Mouse (Mus musculus): ENCODE results near the gene Apom.

Gene Apom

DNA sequence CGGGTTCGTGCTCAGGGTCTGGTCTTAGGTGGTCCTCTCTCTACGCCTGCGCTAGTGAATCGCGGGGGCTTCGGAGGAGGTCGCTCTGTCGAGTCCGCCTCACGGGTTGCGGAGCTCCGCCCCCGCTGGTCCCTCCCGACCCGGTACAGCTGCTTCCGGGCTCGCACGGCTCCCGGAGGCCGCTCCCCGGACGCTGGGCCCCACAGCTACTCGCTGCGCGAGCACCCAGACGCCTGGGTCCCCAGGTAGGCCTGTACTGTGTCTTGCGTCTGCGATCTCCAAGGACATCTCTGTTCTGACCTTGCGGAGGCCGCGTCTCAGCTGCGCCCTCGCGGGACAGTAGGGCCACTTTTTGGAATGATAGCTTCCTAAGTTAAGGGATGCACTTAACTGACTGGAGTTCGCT lies 5.6 kb downstream of the Apom start, which contains the start of gene D17H6S53E:
D17H6S53E (plus strand) TSS at position 168 of the 406 bp plus-strand sequence.
- peak; percentile 73 for DNase-seq

DNA sequence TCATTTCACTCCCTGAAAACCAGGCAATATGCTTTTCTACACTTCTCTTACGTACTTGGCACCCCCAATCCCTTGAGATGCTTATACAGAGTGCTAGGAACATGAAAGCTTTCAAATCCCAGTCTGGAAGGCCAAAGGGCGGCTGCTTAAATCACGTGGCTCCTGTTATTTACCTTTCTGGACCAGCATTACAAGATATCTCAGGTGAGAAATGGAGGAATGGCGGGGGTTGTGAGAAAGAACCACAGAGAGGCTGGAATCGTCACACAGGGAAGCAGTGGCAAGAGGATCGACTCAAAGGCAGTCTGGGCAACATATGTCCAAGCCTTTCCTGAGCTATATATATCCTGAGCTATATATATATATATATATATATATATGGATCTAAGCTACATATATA lies 6.3 kb downstream of the Apom start:
- peak; percentile 36 for DNase-seq

DNA sequence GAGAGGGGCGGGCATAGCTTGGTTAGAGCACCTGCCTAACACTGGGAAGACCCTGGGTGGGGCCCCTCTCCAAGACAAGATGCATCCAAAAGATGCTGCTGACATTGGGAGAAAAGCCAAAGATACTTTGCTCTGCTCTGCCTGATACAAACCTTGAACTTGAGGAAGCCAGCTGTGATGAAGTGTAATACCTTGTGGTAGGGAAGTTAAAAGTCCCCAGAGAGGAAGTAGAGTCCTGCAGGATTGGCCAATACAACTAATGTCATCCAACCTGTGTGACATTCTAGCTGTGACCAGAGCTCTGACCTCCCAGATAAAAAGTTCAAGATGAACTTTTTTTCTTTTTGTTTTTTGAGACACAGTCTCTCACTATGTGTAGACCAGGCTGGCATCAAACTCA lies 6.8 kb downstream of the Apom start:
- DNase-seq: no peak

DNA sequence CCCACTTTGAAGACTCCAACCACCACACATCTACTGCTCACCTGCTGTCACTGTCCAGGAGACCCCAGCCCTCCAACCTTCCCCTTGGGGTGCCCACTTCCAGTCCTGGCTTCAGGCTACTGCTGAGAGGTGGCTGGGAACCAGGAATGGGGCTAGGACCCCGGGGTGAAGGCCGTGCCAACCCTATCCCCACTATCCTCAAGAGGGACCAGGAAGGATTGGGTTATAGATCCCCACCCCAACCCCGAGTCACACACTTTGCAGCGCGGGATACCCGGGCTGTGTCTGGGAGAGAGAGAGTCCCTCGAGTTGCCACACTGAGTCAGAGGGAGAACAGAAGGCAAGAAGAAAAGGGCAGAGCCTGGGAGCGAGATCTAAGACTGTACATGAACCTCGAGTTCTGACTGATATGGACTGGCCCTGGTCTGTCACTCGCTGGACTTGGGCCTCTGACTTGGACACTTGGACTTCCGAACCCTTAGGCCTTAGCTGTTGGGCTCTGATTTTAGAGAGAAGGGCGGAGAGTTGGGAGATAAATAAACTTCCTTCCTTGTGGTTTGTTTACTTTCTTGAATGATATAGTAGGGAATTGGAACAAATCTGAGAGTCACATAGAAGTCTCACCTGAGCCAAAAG lies 7.5 kb downstream of the Apom start:
- peak; percentile 56 for DNase-seq

DNA sequence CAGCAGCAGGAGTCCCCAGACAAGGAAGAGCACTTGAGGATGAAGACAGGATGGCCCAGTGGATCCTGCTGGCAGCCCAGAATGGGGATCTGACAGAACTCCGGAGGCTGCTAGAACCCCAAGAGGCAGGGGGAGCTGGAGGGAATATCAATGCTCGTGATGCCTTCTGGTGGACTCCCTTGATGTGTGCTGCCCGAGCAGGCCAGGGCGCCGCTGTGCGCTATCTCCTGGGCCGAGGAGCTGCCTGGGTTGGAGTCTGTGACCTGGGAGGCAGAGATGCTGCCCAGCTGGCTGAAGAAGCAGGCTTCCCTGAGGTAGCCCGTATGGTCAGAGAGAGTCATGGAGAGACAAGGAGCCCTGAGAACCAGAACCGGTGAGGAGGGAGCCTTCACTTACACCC lies 8.6 kb downstream of the Apom start:
- DNase-seq: peak; percentile 49

DNA sequence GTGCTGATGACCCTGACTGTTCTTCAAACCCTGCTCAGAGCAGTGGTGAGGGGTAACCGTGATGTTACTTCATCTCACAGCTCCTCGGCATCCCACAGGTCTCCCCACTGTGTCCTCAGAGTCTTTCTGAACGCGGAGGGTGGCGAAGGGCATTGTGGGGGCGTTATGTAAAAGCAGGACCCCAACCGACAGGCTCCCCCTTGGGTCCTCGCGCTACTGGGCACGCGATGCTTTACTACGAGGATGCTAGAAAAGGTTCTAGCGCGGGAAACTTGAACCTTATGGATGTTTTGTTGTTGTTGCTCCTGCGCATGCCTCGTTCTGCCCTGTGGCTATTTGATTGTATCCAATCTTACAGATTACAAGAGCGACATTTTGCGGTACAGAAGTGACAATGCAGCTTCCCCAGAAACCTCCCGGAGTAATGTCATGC lies 10.0 kb downstream of the Apom start, which contains the start of gene Csnk2b:
Csnk2b (minus strand) TSS at position 183 of the 433 bp plus-strand sequence.
- peak; percentile 86 for DNase-seq

DNA sequence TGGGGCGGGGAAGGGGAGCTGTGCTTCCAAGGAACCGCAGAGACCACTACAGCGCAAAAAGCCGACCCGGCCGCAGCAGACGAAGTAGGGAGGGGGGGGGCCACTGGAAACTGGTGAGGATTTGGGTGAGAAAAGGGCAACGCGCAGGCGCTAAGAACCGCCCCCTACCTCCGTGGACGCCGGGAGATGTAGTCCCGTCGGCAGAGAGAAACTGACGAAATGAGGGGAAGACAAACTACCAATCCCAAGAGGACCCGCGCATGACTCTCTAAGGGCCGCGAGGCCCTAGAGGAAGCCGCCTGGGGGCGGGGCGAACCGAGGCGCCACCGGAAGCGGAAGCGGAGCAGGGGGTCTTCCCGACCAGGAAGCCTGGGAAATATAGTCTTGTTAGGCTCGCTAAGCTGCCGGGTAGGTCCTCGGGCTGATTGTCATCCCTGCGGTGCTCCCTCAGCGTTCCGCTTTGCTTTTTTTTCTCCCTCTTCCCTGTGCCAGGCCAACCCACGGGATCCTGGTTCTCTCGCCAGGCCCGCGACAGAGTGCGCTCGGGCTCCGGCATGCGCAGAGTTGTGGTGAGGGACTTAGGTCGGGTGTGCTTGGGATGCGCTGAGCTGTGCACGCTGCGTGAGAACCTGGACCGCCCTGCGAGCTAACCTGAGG lies 10.6 kb downstream of the Apom start, which contains the start of gene Gpank1:
Gpank1 (plus strand) TSS at position 313 of the 657 bp plus-strand sequence.
- DNase-seq: peak; percentile 99

DNA sequence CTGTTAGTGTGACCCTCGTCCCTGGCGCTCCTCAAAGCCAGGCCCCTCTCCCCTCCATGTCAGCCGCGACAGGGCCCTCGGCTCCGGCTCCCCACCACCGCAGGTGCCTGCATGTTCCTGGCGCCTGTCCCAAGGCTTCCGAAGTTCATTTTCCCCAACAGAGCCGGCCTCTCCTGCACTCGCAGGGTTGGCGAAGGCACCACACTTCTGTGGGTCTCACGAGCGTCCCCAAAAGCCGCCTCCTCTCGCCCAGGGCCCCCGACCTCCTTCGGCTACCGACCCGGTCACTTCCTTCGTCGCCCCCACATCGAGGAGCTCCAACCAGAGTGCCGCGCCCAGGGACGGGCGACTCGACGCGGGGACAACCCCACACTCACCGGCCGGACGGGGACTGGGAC lies 11.1 kb downstream of the Apom start:
- peak; percentile 82 for DNase-seq

DNA sequence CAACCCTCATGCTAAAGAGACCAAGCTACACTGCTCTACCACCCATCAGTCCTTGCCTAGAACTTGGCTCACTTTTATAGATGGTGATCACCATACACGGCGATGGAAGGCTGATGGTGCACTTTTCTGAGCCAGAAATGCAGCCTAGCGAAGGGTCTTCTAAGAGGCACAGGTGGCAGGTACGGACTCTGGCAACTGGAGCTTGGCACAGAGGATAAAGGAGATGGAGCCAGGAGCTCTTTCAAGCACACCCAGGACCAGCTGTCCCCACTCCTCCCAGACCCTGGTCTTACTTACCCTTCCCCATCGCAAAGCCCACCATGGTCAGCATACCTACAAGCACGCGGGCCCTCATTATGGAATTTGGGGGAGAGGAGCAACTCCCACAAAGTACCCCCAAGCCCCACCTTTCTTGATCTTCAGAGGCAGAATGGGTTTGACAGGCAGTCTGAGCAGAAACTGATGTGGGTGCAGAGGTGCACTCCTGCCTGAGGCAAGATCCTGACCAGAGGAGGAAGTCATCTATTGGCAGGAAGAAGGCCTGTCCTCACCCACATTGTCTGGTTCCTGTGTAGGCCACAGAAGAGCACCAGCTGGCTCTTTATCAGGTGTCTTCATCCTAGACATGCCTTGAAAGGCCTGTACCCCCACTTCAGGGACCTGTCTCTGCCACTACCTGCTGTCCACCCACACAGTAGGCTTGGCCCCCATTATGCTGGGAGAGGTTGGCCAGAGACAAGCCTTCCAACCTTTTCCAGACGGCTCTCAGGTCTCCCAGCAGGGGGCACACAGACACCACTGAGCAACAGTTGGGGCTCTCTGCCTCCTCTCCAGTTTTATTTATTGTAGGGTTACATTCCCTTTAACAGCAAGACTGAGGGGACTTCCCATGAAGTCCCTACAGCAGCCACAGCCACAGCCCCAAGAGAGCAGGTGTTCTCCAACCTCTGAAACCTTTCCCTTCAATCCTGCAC lies 16.5 kb downstream of the Apom start, which contains the start of gene Ly6g5b:
Ly6g5b (minus strand) TSS at position 383 of the 974 bp plus-strand sequence.
- DNase-seq: no peak

DNA sequence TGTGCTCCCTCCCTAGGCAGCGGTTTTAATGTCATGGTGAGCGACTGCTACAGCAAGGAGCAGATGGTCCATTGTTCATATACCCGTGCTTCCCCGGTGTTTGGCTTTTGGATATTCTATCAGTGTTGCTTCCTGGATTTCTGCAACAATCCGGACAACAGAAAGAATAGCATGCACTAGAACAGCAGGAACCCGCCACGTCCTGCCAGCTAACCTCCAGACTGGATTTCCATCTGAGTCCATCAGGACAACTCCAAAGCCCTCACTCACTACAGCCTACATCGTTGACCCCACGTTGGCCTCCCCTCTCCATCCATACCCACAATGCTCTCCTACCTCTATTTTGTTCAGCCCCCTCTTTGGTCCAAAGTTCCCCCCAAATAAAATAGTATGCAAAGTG lies 20.1 kb downstream of the Apom start:
- no peak for DNase-seq

DNA sequence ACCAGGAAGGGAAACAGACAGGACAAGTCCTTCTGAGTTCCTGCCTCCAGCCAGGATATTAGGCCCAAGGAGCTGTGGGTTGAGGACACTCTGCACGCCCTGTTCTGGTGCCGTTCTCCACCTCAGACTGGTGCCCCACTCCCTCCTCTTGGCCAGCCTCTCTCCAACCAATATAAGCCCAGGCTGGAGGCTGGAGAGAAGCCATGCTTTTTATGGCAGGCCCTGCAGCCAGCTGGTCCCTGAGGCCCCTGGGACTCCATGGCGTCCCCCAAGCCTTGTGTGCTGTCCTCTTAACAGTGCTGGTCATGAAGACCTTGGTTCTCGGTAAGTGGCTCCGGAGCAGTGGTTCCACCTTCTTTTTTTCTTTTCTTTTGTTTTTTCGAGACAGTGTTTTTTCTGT lies 23.8 kb downstream of the Apom start, which contains the start of gene Ly6g5c:
Ly6g5c (plus strand) TSS at position 183 of the 400 bp plus-strand sequence.
- peak; percentile 81 for DNase-seq

DNA sequence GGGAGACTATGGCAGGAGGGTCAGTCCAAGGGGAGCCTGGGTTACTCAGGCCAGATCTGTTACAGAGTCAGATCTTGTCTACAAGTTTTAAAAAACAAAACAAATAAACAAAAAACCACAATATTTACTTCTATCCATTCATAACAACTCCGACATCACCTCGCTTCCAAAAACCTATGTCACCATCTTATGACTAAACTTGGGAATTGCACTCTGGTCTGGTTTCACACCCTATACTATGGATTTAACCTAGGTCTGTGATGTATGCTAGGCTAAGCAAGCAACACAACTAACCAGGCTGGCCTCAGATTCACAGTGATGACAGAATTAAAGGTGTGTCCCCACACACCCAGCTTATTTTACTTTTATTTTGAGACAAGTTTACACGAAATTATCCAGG lies 25.3 kb downstream of the Apom start:
- no peak for DNase-seq

DNA sequence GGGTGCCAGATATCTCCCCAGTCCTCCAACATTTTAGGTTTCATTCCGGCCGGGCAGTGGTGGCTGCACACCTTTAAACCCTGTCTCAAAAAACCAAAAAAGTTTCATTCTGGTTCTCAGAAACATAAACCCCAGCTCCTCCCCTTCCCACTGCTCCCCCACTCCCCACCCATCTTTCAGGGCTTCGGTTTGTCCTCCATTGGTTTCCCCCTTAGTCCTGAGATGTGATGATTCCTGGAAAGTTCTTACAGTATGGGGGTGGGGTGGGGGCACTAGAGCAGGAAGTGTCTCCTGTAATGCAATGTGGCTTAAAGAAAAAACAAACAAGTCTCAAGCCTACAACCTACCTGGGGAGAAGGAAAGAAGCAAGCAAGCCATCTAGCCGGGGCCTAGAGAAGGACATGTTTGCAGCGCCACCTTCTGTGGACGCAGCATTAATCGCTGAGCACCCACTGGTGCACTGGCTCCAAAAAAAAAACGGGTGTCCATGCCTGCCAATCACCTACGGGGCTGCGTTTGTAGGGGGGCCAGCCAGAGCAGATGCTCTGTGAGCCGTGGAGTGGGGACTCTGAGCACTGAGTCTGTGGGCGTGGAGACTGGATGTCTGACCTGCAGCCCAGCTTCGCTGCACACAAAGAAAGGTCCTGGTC lies 26.0 kb downstream of the Apom start:
- peak; percentile 81 for DNase-seq

DNA sequence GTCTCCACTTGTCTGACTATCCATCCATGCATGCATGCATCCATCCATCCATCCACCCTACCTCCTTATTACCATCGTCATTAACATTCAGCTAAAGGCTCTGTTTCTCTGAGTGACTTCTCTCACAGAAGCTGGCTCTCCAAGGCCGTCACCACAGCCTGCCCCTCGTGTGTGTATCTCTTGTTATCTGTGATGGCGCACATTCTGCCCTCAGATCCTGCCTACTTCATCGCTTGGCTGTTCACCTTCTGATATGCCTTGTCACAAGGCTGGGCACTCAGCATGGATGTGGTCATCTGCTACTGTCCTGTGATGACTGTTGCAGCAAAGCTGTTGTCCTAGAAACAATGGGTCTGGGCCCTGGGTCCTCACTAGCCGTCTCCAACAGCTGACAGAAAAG lies 27.1 kb downstream of the Apom start:
- DNase-seq: no peak

DNA sequence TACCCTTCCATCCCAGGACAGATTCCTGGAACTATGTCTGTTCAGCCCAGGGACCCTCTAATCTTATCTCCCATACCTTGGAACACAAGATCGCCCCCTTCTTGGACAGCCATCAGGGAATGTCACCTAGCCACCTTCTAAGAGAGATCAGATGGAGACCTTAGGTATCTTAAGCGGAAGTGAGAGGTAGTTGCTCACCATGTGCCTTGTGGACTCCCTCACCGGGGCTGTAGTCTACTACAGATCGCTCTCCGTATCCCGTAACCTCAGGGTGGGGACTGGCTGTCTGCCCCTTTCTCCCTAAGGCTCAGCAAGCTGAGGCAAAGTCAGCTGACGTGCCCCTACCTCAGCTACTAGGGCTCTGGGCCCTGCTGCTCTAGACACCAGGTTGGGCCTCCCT lies 27.8 kb downstream of the Apom start:
- DNase-seq: no peak

DNA sequence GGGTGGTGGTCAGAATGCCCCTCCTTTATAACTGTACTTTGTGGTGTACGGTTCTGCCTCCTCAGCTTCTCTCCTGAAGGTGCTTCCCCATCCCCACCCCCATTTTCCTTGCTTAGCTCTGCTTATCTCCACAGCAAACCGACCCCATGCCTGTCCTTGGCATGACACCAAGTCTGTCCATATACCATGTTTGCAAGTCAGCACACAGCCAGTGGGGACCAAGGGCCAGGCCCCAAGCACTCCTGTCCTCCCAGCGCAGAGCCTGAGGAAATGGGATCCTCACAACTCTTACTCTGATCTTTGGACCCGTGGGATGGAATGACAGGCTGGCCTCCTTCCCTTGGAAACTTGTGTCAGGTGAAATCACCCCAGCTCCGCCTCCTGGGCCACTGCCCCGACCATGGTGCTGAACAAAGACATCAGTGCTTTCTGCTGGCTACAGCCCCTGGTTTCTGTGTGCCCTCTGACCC lies 28.6 kb downstream of the Apom start:
- no peak for DNase-seq

DNA sequence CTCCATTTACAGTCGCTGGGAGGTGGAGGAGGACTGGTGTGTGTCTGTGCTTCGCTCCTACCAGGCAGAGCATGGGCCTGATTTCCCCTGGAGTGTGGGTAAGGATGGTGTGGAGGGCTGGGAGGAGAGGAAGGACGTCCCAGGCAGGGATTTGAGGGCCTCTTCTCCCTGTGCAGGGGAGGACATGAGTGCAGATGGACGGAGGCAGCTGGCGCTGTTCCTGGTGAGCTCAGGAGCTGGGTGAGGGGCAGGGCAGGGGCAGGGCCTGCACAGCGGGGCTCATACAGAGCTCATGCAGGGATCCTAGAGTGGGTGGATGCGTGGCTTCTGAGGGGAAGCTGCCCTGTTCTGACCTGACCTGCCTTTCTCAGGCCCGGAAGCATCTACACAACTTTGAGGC lies 29.6 kb downstream of the Apom start:
- DNase-seq: no peak

DNA sequence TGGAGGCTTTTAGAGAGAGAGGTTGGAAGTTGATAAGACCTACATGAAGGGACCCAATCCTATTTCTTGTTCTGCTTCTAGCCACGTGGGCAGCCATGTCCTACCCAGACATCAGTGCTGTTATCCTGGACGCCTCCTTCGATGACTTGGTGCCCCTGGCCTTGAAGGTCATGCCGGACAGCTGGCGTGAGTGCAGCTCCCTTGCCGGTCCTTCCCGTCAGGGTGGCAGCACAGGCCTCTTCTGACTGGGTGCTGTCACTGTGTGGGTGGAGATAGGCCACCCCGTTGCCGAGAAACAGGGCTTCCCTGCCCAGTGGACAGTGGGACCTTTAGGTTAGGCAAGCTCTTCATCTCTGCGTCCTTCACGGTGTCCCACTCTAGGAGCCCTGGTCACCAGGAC lies 30.7 kb downstream of the Apom start:
- no peak for DNase-seq

DNA sequence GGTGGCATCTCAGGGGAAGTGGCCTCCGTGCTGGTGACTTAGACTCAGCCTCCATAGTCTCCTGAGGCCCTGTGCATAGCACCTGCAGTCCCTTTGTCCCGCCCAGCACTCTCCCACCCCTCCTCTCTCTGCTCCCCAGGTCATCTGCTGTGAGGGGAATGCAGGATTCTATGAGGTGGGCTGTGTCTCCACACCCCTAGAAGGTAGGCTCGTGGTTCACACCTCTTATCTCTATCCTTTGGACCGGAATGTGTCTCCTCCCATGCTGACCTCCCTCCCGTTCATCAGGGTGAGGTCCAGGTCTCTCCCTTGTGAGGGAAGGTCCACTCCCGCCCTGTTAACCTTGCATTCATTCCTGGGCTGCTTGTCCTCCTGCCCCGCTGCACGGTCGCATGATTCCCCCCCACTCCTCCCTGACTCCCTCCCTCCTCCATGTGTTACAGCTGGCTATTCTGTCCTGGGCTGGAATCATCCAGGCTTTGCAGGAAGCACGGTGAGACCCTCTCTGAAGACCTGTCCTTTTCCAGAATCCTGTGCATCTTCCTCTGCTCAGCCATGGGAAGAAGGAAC lies 31.6 kb downstream of the Apom start:
- no peak for DNase-seq

DNA sequence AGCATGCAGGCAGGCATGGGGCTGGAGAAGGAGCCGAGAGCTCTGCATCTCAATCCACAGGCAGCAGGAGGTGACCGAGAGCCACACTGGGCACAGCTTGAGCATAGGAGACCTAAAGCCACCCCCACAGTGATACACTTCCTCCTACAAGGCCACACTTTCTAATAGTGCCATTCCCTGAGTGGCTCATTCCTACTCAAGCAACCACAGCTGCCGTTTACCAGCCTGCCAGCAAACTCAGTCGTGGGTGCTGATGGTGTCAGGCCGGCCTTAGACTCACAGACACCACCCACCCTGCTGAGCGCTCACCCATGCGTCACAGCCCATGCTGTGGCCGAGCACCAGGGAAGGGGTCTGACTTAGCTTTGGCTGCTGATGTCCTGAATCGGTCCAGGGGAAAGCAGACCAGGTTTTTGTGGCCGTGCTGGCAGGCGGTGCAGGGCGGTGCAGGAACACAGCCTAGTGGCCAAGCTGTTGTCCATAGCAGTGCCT lies 34.6 kb downstream of the Apom start:
- peak; percentile 80 for DNase-seq

DNA sequence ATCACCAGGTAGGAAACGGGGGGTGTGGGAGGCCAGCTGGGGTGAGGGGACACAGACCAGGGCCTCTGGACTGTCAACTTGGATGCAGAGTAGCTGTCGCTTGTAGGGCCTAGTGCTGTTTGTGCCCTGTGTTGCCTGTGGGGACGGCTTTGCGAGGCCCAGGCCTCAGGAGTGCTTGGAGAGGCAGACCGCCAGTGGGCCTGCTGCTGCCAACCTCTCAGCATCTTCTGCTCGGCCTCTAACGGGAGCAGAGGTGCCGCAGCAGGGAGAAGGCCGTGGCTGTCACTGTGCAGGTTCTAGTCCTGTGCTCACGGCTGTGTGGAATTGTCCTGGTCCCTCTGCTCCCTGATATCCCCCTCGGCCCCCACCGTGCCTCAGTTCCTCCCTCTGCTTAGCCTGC lies 35.3 kb downstream of the Apom start:
- peak; percentile 64 for DNase-seq

Measured in cerebellum, adult 9-11 months (tissue).